Mouse (Mus musculus): Measurements from ENCODE around the gene Tgm5. TPM values are rescaled to one million over a fixed set of nuclear protein-coding genes. Genes with fewer than 3 reads are reported as not detected.
"Not testable (repeated sequence)": the region's sequence is repeated elsewhere in the genome, so short reads cannot be mapped to it uniquely, and the experiment has no call there.

Gene Tgm5
- polyA plus RNA-seq (2012; rRNA removed): 0.04 TPM in 2 replicates

GRCm38 (mm10) chr2:121085480-121086185, at the start of gene Tgm5:
Gene Tgm5 (minus strand): TSS chr2:121085841.
- no peak for DNase-seq (ENCODE audit: extremely low spot score in 1 of 2, low spot score in 1 of 2)

- no peak for DNase-seq (ENCODE audit: extremely low spot score in 1 of 2, low spot score in 1 of 2)
These were observed 47.2 kb upstream of the Tgm5 start for GRCm38 (mm10) chr2:121132822-121133221.

- DNase-seq (ENCODE audit: extremely low spot score in 1 of 2, low spot score in 1 of 2): no peak
These were observed 43.4 kb upstream of the Tgm5 start for GRCm38 (mm10) chr2:121128865-121129620.

- no peak for DNase-seq (ENCODE audit: extremely low spot score in 1 of 2, low spot score in 1 of 2)
These were observed 41.9 kb upstream of the Tgm5 start for GRCm38 (mm10) chr2:121127536-121127935.

GRCm38 (mm10) chr2:121126302-121126701, 40.7 kb upstream of the Tgm5 start:
- not testable (repeated sequence) for DNase-seq (ENCODE audit: extremely low spot score in 1 of 2, low spot score in 1 of 2)

- no peak for DNase-seq (ENCODE audit: extremely low spot score in 1 of 2, low spot score in 1 of 2)
These were observed 33.6 kb upstream of the Tgm5 start for GRCm38 (mm10) chr2:121119260-121119659.

GRCm38 (mm10) chr2:121115418-121115817, 29.8 kb upstream of the Tgm5 start:
- DNase-seq (ENCODE audit: extremely low spot score in 1 of 2, low spot score in 1 of 2): no peak

- DNase-seq (ENCODE audit: extremely low spot score in 1 of 2, low spot score in 1 of 2): no peak
These were observed 24.1 kb upstream of the Tgm5 start, which contains the start of gene Tgm7 for GRCm38 (mm10) chr2:121109695-121110094. Gene Tgm7 (minus strand): TSS chr2:121109795.

GRCm38 (mm10) chr2:121105940-121106339, 20.3 kb upstream of the Tgm5 start:
- no peak for DNase-seq (ENCODE audit: extremely low spot score in 1 of 2, low spot score in 1 of 2)

- peak; percentile 56 to 88 for DNase-seq (ENCODE audit: extremely low spot score in 1 of 2, low spot score in 1 of 2)
These were observed 16.4 kb upstream of the Tgm5 start for GRCm38 (mm10) chr2:121102051-121102450.

GRCm38 (mm10) chr2:121089751-121090150, 4.1 kb upstream of the Tgm5 start:
- no peak for DNase-seq (ENCODE audit: extremely low spot score in 1 of 2, low spot score in 1 of 2)

- DNase-seq (ENCODE audit: extremely low spot score in 1 of 2, low spot score in 1 of 2): no peak
These were observed 2.9 kb upstream of the Tgm5 start for GRCm38 (mm10) chr2:121088507-121088906.

- no peak for DNase-seq (ENCODE audit: extremely low spot score in 1 of 2, low spot score in 1 of 2)
These were observed 3.0 kb downstream of the Tgm5 start for GRCm38 (mm10) chr2:121082626-121083025.

- no peak for DNase-seq (ENCODE audit: extremely low spot score in 1 of 2, low spot score in 1 of 2)
These were observed 10.9 kb downstream of the Tgm5 start for GRCm38 (mm10) chr2:121074747-121075146.

GRCm38 (mm10) chr2:121071871-121072270, 13.8 kb downstream of the Tgm5 start:
- DNase-seq (ENCODE audit: extremely low spot score in 1 of 2, low spot score in 1 of 2): no peak

GRCm38 (mm10) chr2:121069506-121069905, 16.1 kb downstream of the Tgm5 start:
- DNase-seq (ENCODE audit: extremely low spot score in 1 of 2, low spot score in 1 of 2): no peak

GRCm38 (mm10) chr2:121067116-121067515, 18.5 kb downstream of the Tgm5 start:
- DNase-seq (ENCODE audit: extremely low spot score in 1 of 2, low spot score in 1 of 2): no peak

GRCm38 (mm10) chr2:121061315-121061714, 24.3 kb downstream of the Tgm5 start:
- DNase-seq (ENCODE audit: extremely low spot score in 1 of 2, low spot score in 1 of 2): no peak

GRCm38 (mm10) chr2:121057997-121058396, 27.6 kb downstream of the Tgm5 start:
- no peak for DNase-seq (ENCODE audit: extremely low spot score in 1 of 2, low spot score in 1 of 2)

- DNase-seq (ENCODE audit: extremely low spot score in 1 of 2, low spot score in 1 of 2): no peak
These were observed 29.7 kb downstream of the Tgm5 start for GRCm38 (mm10) chr2:121055915-121056314.

- DNase-seq (ENCODE audit: extremely low spot score in 1 of 2, low spot score in 1 of 2): no peak
These were observed 31.6 kb downstream of the Tgm5 start for GRCm38 (mm10) chr2:121054060-121054459.

GRCm38 (mm10) chr2:121052176-121052575, 33.5 kb downstream of the Tgm5 start:
- DNase-seq (ENCODE audit: extremely low spot score in 1 of 2, low spot score in 1 of 2): no peak
